Mouse (Mus musculus): ENCODE results near the gene Herc6.

The Herc6 gene

GRCm38 (mm10) chr6:57570170-57570974, 10.4 kb upstream of the Herc6 start:
- in situ Hi-C loops (cut with MboI, MseI) = loop anchor here (5.0 kb wide), 1 partner anchor 763 kb away; no protein-coding TSS in a partner anchor

GRCm38 (mm10) chr6:57571587-57571986, 9.2 kb upstream of the Herc6 start:
- in situ Hi-C loops (cut with MboI, MseI) = loop anchor here (5.0 kb wide), 1 partner anchor 764 kb away; no protein-coding TSS in a partner anchor

GRCm38 (mm10) chr6:57581595-57581994, 795 bp downstream of the Herc6 start:
- in situ Hi-C loops (cut with MboI, MseI) = no loop called here

GRCm38 (mm10) chr6:57582356-57582755, 1.6 kb downstream of the Herc6 start:
- in situ Hi-C loops (cut with MboI, MseI) = no loop called here

GRCm38 (mm10) chr6:57605546-57606307, 24.9 kb downstream of the Herc6 start:
- in situ Hi-C loops (cut with MboI, MseI) = no loop called here

GRCm38 (mm10) chr6:57607999-57608398, 27.2 kb downstream of the Herc6 start:
- in situ Hi-C loops (cut with MboI, MseI) = no loop called here

GRCm38 (mm10) chr6:57609631-57610030, 28.8 kb downstream of the Herc6 start:
- in situ Hi-C loops (cut with MboI, MseI) = no loop called here

- in situ Hi-C loops (cut with MboI, MseI) = no loop called here
Measured at GRCm38 (mm10) chr6:57615788-57616187, 35.0 kb downstream of the Herc6 start.

GRCm38 (mm10) chr6:57639531-57639930, 58.7 kb downstream of the Herc6 start:
- in situ Hi-C loops (cut with MboI, MseI) = no loop called here

GRCm38 (mm10) chr6:57641789-57642188, 61.0 kb downstream of the Herc6 start:
- in situ Hi-C loops (cut with MboI, MseI) = no loop called here

GRCm38 (mm10) chr6:57647256-57647655, 66.5 kb downstream of the Herc6 start:
- in situ Hi-C loops (cut with MboI, MseI) = no loop called here

GRCm38 (mm10) chr6:57661295-57661694, 80.5 kb downstream of the Herc6 start:
- in situ Hi-C loops (cut with MboI, MseI) = loop anchor here (10.0 kb wide), 1 partner anchor 354 kb away; the partner anchor contains the start of gene Vmn1r26

GRCm38 (mm10) chr6:57684156-57684555, 103.4 kb downstream of the Herc6 start:
- in situ Hi-C loops (cut with MboI, MseI) = no loop called here

GRCm38 (mm10) chr6:57691467-57692261, 110.9 kb downstream of the Herc6 start, which contains the start of gene Pyurf:
Gene Pyurf, minus strand, starts transcription at chr6:57692078.
- in situ Hi-C loops (cut with MboI, MseI) = loop anchor here (10.0 kb wide), 1 partner anchor 977 kb away; the partner anchor contains the start of gene Avl9

- in situ Hi-C loops (cut with MboI, MseI) = loop anchor here (10.0 kb wide), 1 partner anchor 978 kb away; the partner anchor contains the start of gene Avl9
Measured at GRCm38 (mm10) chr6:57693116-57693515, 112.3 kb downstream of the Herc6 start.

- in situ Hi-C loops (cut with MboI, MseI) = no loop called here
Measured at GRCm38 (mm10) chr6:57701686-57702085, 120.9 kb downstream of the Herc6 start.

GRCm38 (mm10) chr6:57702376-57702742, 121.6 kb downstream of the Herc6 start, which contains the start of gene Lancl2:
Gene Lancl2, plus strand, starts transcription at chr6:57702540.
- in situ Hi-C loops (cut with MboI, MseI) = no loop called here

- in situ Hi-C loops (cut with MboI, MseI) = no loop called here
Measured at GRCm38 (mm10) chr6:57702743-57703499, 122.1 kb downstream of the Herc6 start.

- in situ Hi-C loops (cut with MboI, MseI) = no loop called here
Measured at GRCm38 (mm10) chr6:57703703-57704102, 122.9 kb downstream of the Herc6 start.

GRCm38 (mm10) chr6:57706721-57707120, 125.9 kb downstream of the Herc6 start:
- in situ Hi-C loops (cut with MboI, MseI) = loop anchor here (5.0 kb wide), 1 partner anchor 169 kb away; the partner anchor contains the start of gene Ppm1k

- in situ Hi-C loops (cut with MboI, MseI) = no loop called here
Measured at GRCm38 (mm10) chr6:57711726-57712125, 130.9 kb downstream of the Herc6 start.

Measured in T-helper 2 cell (primary cell).